Mouse (Mus musculus): Measurements from ENCODE around the gene Ephx1.
"Not testable (repeated sequence)": the region's sequence is repeated elsewhere in the genome, so short reads cannot be mapped to it uniquely, and the experiment has no call there.

The Ephx1 gene

DNA sequence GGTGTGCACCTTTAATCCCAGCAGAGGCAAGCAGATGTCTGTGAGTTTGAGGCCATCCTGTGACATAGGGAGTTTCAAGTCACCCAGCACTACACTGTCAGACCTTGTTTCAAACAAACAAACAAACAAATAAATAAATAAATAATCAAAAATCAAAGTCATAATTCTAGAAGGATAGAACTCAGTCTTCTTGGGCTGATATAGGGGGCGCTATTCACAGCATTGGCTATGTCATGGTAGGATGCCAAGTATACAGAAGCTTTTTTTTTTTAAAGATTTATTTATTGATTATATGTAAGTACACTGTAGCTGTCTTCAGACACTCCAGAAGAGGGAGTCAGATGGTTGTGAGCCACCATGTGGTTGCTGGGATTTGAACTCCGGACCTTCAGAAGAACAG lies 81.9 kb downstream of the Ephx1 start:
- in situ Hi-C loops (cut with MboI) = not testable (repeated sequence)

DNA sequence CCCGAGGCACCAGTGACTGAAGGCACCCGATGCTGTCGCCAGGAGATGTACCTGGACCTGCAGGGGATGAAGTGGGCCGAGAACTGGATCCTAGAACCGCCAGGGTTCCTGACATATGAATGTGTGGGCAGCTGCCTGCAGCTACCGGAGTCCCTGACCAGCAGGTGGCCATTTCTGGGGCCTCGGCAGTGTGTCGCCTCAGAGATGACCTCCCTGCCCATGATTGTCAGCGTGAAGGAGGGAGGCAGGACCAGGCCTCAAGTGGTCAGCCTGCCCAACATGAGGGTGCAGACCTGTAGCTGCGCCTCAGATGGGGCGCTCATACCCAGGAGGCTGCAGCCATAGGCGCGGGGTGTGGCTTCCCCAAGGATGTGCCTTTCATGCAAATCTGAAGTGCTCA lies 83.1 kb downstream of the Ephx1 start:
- in situ Hi-C loops (cut with MboI) = not testable (repeated sequence)

DNA sequence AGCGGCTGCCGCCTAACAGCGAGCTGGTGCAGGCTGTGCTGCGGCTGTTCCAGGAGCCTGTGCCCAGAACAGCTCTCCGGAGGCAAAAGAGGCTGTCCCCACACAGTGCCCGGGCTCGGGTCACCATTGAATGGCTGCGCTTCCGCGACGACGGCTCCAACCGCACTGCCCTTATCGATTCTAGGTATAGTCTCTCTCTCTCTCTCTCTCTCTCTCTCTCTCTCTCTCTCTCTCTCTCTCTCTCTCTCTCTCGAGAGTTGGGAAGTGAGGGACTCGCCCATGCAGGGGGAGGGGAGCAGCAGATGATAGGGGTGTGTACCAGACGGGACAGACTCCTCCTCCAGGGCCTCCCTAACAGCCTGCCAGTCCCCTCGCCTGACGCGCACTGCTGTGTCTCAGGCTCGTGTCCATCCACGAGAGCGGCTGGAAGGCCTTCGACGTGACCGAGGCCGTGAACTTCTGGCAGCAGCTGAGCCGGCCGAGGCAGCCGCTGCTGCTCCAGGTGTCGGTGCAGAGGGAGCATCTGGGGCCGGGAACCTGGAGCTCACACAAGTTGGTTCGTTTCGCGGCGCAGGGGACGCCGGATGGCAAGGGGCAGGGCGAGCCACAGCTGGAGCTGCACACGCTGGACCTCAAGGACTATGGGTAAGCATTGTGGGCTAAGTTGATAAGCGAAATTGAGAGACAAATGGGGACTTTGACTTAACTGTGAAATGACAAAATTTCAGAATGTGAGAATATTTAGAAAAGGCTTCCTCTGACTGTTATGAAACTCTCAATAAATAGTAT lies 83.9 kb downstream of the Ephx1 start:
- in situ Hi-C loops (cut with MboI) = not testable (repeated sequence)

DNA sequence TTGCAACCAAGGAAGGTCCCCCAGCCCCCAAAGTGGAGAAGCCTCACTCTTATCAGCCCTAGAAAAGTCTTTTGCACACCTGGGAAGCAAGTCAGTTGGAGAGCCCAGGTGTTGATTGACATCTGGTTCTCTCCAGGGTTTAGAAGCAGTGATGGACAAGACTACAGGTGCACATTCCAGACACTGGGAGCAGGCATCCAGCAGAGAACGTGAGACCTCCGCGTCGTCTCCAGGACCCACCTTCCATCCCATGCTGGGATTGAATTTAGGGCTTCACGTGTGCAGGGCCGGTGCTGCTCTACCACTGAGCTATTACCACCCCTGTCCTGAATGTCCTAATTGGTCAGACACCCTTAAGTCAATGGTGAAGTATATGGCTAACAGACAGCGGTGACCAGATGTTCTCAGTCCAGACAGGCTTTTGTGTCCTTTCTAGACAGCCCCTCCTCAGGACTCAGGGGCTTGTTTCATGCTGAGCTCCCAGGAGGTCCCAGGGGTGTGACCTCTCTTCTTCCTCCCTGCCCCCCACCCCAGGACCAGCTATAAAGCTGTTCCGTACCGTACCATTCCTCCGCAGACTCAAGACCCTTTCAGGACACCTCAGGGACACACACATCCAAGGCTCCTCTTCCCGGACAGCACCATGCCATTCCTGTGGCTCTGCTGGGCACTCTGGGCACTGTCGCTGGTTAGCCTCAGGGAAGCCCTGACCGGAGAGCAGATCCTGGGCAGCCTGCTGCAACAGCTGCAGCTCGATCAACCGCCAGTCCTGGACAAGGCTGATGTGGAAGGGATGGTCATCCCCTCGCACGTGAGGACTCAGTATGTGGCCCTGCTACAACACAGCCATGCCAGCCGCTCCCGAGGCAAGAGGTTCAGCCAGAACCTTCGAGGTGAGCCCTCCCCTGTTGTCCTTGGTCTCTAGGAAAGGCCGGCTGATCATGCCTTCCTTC lies 86.0 kb downstream of the Ephx1 start, which contains the start of gene Lefty1:
Gene Lefty1, plus strand, starts transcription at position 556 of the 953 bp plus-strand sequence.
- in situ Hi-C loops (cut with MboI) = no loop called here

DNA sequence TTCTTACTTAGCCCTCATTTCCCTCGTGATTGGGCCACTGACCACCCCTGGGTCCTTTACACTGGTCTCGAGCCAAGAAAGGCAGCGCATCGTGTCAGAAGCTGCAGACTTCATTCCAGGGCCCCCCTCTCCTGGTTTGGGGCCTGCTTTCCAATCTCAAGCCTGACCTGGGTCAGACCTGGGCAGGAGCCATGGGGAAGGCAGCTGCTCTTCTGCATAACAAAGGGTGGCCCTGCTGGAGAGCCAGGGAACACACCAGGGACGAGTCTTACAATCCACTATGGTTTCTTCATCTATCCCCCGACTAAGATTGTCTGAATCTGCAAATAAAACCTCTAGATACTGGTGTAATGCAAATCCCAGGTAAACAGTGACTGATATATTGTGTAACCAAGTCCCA lies 87.0 kb downstream of the Ephx1 start:
- in situ Hi-C loops (cut with MboI) = no loop called here

DNA sequence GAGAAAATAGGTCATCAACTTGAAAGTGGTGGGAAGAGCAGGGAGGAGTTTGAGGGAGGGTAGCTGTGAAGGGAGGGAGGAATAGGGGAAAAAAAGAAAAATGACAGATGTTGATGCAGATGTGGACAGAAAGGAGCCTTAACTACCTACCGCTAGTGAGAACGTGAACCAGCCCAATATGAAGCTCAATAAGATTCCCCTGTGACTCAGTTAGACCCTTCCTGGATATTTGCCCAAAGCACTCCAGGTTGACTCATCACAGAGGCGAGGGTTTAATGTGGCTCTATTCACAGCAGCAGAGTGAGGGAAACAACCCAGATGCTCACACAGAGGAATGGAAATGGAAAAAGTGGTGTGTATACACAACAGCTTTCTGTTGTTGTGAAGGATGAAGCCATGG lies 89.6 kb downstream of the Ephx1 start:
- in situ Hi-C loops (cut with MboI) = no loop called here

DNA sequence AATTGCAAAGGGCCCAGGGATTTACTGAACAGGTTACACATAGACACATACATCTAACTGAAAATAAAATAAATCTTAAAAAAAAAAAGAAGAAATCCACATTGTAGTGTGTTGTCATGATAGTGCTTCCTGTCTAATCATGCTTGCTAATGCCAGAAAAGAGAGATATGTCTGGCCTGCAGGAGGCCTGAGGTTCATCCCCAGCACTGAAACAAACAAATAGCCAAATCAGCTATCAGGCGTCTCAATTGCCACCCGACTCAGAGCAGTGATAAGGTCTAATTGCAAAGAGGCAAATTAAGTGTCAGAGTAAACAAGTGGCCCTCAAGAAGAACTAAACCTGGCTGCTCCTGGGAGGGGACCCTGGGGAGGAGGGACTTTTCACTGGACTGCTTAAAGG lies 91.1 kb downstream of the Ephx1 start:
- in situ Hi-C loops (cut with MboI) = no loop called here

DNA sequence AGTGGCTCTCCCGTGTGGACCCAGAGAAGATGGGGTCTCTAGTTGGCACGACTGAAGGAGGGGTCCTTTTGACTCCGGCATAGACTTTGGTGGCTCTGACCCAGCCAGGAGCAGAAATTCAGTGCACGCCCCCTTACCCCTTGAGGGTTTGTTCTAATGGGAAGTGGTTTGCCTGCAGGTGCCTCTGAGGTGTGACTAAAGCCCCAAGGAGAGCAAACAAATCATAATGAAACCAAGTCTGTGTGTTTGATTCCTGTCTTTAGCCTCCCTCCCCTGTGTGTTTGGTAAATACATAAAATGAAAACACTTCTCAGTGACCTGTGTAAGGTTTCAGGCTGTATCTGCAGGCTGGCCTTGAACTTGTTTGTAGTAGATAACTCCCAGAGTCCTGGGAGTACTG lies 94.4 kb downstream of the Ephx1 start:
- in situ Hi-C loops (cut with MboI) = no loop called here

Measured in mature B cell (primary cell).